ENCODE assay signal across 14 mouse cellular contexts in genomic region chr13:83609517-83609878, GRCm38 (mm10).
DNase-seq lines count a peak whose midpoint lies in the region; ATAC-seq lines count a peak whose summit lies in the region.
"Had no signal": no experiment of that assay in that cellular context is flagged by ENCODE, and none has a peak within 500 bp of the region (broad histone marks: within the 10 kb centered on the region; RNA-seq: fewer than 3 reads in every experiment).

No protein-coding gene starts in this region.

- peak overlapping the region; percentile 26; the same call in 1 of the 2 replicates for H3K27ac ChIP-seq in liver, embryonic 15.5 days (replicated peaks)
- H3K27ac ChIP-seq in heart, embryonic 12.5 days (ENCODE audit: poor library complexity, severe bottlenecking), result no peak overlapping the region
- H3K27ac ChIP-seq: limb, embryonic 15.5 days had no signal

- H3K36me3 ChIP-seq in liver, embryonic 15.5 days (replicated peaks), result no peaks in the 10 kb centered on the region
- no peaks in the 10 kb centered on the region for H3K36me3 ChIP-seq in heart, embryonic 12.5 days
- H3K36me3 ChIP-seq: limb, embryonic 15.5 days had no signal

- H3K9ac ChIP-seq in liver, embryonic 15.5 days, result no peak overlapping the region
- H3K9ac ChIP-seq in heart, embryonic 12.5 days, result no peak overlapping the region
- H3K9ac ChIP-seq: limb, embryonic 15.5 days had no signal

- WGBS in liver, embryonic 15.5 days (ENCODE audit: insufficient replicate concordance), result 41% methylated on average over 3 of the region's 3 CpGs
- 73% methylated on average over 3 of the region's 3 CpGs for WGBS in heart, embryonic 12.5 days

- H3K27me3 ChIP-seq in liver, embryonic 15.5 days, result no peaks in the 10 kb centered on the region
- no peaks in the 10 kb centered on the region for H3K27me3 ChIP-seq in heart, embryonic 12.5 days (replicated peaks)
- H3K27me3 ChIP-seq: limb, embryonic 15.5 days had no signal

- no peak overlapping the region for H3K4me2 ChIP-seq in liver, embryonic 15.5 days
- H3K4me2 ChIP-seq in heart, embryonic 12.5 days, result no peak overlapping the region
- H3K4me2 ChIP-seq: limb, embryonic 15.5 days had no signal

- no peak for DNase-seq in liver
- peak; percentile 12 for DNase-seq in thymus, postnatal 4 days
- no peak for DNase-seq in thymus, adult 18-20 months
- peak; percentile 82 for DNase-seq in telencephalon, adult 2 months (ENCODE audit: low read depth, low spot score)
- no peak for DNase-seq in adrenal gland, adult 2 months
- DNase-seq: cerebellum, adult 9-11 months; lung, postnatal 14 days had no signal

- no peaks in the 10 kb centered on the region for H3K9me3 ChIP-seq in liver, embryonic 15.5 days (replicated peaks)
- H3K9me3 ChIP-seq in heart, embryonic 12.5 days (replicated peaks), result no peaks in the 10 kb centered on the region
- H3K9me3 ChIP-seq: limb, embryonic 15.5 days had no signal

- H3K4me1 ChIP-seq in liver, embryonic 15.5 days (replicated peaks), result 0 out of 2 replicates have a peak, but pooled peaks cover 3% of the 10 kb centered on the region
- peaks cover 30% of the 10 kb centered on the region for H3K4me1 ChIP-seq in heart, embryonic 12.5 days (replicated peaks)

- H3K4me3 ChIP-seq in liver, embryonic 15.5 days (replicated peaks), result no peak overlapping the region
- H3K4me3 ChIP-seq in heart, embryonic 12.5 days, result no peak overlapping the region
- H3K4me3 ChIP-seq: erythroblast, embryonic 14.5 days; heart, adult 2 months; limb, embryonic 15.5 days had no signal

- 0 out of 2 replicates have a peak, but pooled peaks have one; percentile 15 for ATAC-seq in liver, embryonic 15.5 days (ENCODE audit: insufficient read depth)
- peak; percentile 43 to 61; a peak in 3 of 4 replicates for ATAC-seq in hematopoietic stem cell, adult 5-6 weeks (replicated peaks in 1 of 2; ENCODE audit: insufficient read depth in 1 of 2, low FRiP score in 2 of 2, low TSS enrichment in 1 of 2, low read depth in 1 of 2, poor library complexity in 2 of 2, severe bottlenecking in 2 of 2)
- ATAC-seq in heart, embryonic 12.5 days (ENCODE audit: insufficient number of reproducible peaks, low FRiP score), result no peak
- ATAC-seq: midbrain, embryonic 16.5 days had no signal

Comparison
In these comparisons a context has a peak if more than half of its experiments do, and no peak if none do; other contexts are left out.
1. DNase-seq: peak in thymus, postnatal 4 days (single experiment) and telencephalon, adult 2 months (single experiment); none in liver (single experiment), thymus, adult 18-20 months (0 of 2) and adrenal gland, adult 2 months (single experiment).